ENCODE assay signal across 17 mouse cellular contexts in the genomic region with DNA sequence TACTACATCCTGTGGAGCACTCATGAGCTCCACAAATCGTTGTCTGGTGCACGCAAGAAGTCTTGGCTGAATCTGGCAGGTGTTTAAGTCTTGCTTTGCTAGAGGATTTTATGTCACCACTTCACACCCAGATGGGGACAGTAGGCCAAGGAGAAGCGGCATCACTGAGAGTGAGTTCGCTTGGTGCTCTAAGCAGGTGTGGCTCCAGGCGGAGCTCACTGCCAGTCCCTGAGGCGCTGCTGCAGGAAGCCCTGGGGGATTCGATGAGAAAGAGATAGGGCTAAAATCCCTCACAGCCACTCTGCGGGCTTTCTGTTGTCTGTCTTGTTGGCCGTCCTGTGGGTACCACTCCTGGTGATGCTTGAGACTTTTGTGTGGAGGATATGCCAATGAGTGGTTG. TPM values are rescaled to one million over a fixed set of nuclear protein-coding genes. Genes with fewer than 3 reads are reported as not detected.
"Had no signal": no experiment of that assay in that cellular context is flagged by ENCODE, and none has a peak within 500 bp of the region (broad histone marks: within the 10 kb centered on the region; RNA-seq: fewer than 3 reads in every experiment).

No protein-coding gene starts in this region.

- H3K27ac ChIP-seq: neural tube, embryonic 13.5 days; neural tube, embryonic 15.5 days; stomach, embryonic 15.5 days; stomach, postnatal 0 days had no signal

- H3K9ac ChIP-seq: neural tube, embryonic 13.5 days; neural tube, embryonic 15.5 days; stomach, embryonic 15.5 days had no signal

- DNase-seq: retina, postnatal 1 day; right cerebral cortex, adult 18-20 months; right cerebral cortex, postnatal 14 days; right cerebral cortex, postnatal 25 days; right cerebral cortex, postnatal 4 days; spleen, adult 18-20 months; thymus, adult 18-20 months; thymus, adult 2 months; thymus, postnatal 14 days; thymus, postnatal 25 days; thymus, postnatal 36 days; thymus, postnatal 4 days had no signal

- H3K4me2 ChIP-seq: neural tube, embryonic 13.5 days; neural tube, embryonic 15.5 days; stomach, embryonic 15.5 days had no signal

- H3K27me3 ChIP-seq: neural tube, embryonic 13.5 days; neural tube, embryonic 15.5 days; stomach, embryonic 15.5 days had no signal

- H3K4me1 ChIP-seq: neural tube, embryonic 13.5 days; neural tube, embryonic 15.5 days; stomach, embryonic 15.5 days had no signal

- H3K9me3 ChIP-seq: neural tube, embryonic 13.5 days; neural tube, embryonic 15.5 days; stomach, embryonic 15.5 days had no signal

- H3K36me3 ChIP-seq: neural tube, embryonic 15.5 days; stomach, embryonic 15.5 days had no signal

- H3K4me3 ChIP-seq: neural tube, embryonic 13.5 days; neural tube, embryonic 15.5 days; stomach, embryonic 15.5 days had no signal

RNA-seq across cellular contexts. Expression of a gene that starts 34.3 kb away (rescaled TPM):
- total RNA-seq: neutrophil, adult 5-6 weeks had no signal
